Comparison of ENCODE assay signal across 24 mouse cellular contexts in genomic region chr16:95776610-95777363, GRCm38 (mm10).
DNase-seq lines count a peak whose midpoint lies in the region; ATAC-seq and TF ChIP-seq lines count a peak whose summit lies in the region.
"Had no signal": no experiment of that assay in that cellular context is flagged by ENCODE, and none has a peak within 500 bp of the region (broad histone marks: within the 10 kb centered on the region; RNA-seq: fewer than 3 reads in every experiment).

No protein-coding gene starts in this region.

- 76% methylated on average over 10 of the region's 10 CpGs for WGBS in lung, embryonic 14.5 days
- WGBS in midbrain, embryonic 13.5 days: 91% methylated on average over 10 of the region's 10 CpGs

- H3K36me3 ChIP-seq in lung, embryonic 14.5 days (ENCODE audit: insufficient read depth): no peaks in the 10 kb centered on the region
- H3K36me3 ChIP-seq in midbrain, embryonic 13.5 days: no peaks in the 10 kb centered on the region
- H3K36me3 ChIP-seq: forebrain, embryonic 10.5 days; liver, embryonic 13.5 days; midbrain, embryonic 10.5 days; neural tube, embryonic 15.5 days had no signal

- H3K4me1 ChIP-seq in lung, embryonic 14.5 days (ENCODE audit: insufficient read depth): peaks cover 6% of the 10 kb centered on the region; the same call in 1 of the 2 replicates
- no peaks in the 10 kb centered on the region for H3K4me1 ChIP-seq in midbrain, embryonic 13.5 days (replicated peaks)
- H3K4me1 ChIP-seq: midbrain, embryonic 10.5 days; neural tube, embryonic 15.5 days had no signal

- intact Hi-C loops in heart, postnatal 14 days (cut with DNase I): no loop called here

- no peak overlapping the region for H3K9ac ChIP-seq in lung, embryonic 14.5 days
- H3K9ac ChIP-seq in midbrain, embryonic 13.5 days (replicated peaks): no peak overlapping the region
- H3K9ac ChIP-seq: forebrain, postnatal 0 days; hindbrain, embryonic 14.5 days; liver, embryonic 13.5 days; neural tube, embryonic 15.5 days had no signal

- peak overlapping the region; percentile 80; the same call in 1 of the 2 replicates for H3K27ac ChIP-seq in layer of hippocampus, adult 2 months
- H3K27ac ChIP-seq in lung, embryonic 14.5 days (ENCODE audit: low read depth): no peak overlapping the region
- H3K27ac ChIP-seq in midbrain, embryonic 13.5 days: no peak overlapping the region
- H3K27ac ChIP-seq: forebrain, embryonic 10.5 days; heart, adult 2 months; hindbrain, embryonic 14.5 days; liver, embryonic 13.5 days; midbrain, embryonic 10.5 days; neural tube, embryonic 15.5 days had no signal

- peak; percentile 38; the same call in 1 of the 2 replicates for ATAC-seq in lung, embryonic 14.5 days (ENCODE audit: insufficient read depth)
- no peak for ATAC-seq in midbrain, embryonic 13.5 days
- ATAC-seq: forebrain, postnatal 0 days; inflammation-experienced regulatory T-cells, adult 6 months had no signal

- H3K4me2 ChIP-seq in lung, embryonic 14.5 days: no peak overlapping the region
- H3K4me2 ChIP-seq in midbrain, embryonic 13.5 days (replicated peaks): no peak overlapping the region
- H3K4me2 ChIP-seq: hindbrain, embryonic 14.5 days; liver, embryonic 13.5 days; neural tube, embryonic 15.5 days had no signal

- no peaks in the 10 kb centered on the region for H3K9me3 ChIP-seq in lung, embryonic 14.5 days (ENCODE audit: low read depth, low read length)
- H3K9me3 ChIP-seq in midbrain, embryonic 13.5 days: no peaks in the 10 kb centered on the region
- H3K9me3 ChIP-seq: forebrain, embryonic 10.5 days; liver, embryonic 13.5 days; midbrain, embryonic 10.5 days; neural tube, embryonic 15.5 days had no signal

- DNase-seq in layer of hippocampus, adult 2 months (ENCODE audit: low spot score in 2 of 2): no peak
- no peak for DNase-seq in layer of hippocampus, adult 18-20 months (ENCODE audit: low spot score in 2 of 2)
- DNase-seq in R1 (ENCODE audit: low read depth, low spot score): peak; percentile 49
- DNase-seq in lung, embryonic 14.5 days: no peak
- DNase-seq in lung, postnatal 36 days: peak; percentile 80
- DNase-seq in heart, postnatal 14 days: no peak
- DNase-seq: adrenal gland, adult 2 months; cerebellum, adult 11 months; cerebellum, adult 9-11 months; forebrain, postnatal 0 days; gastrocnemius, postnatal 14 days; heart, adult 2 months; heart, postnatal 4 days; kidney, postnatal 25 days; layer of hippocampus, adult 9-11 months; thymus, adult 18-20 months; thymus, postnatal 36 days had no signal

- no peak overlapping the region for H3K4me3 ChIP-seq in layer of hippocampus, adult 2 months
- no peak overlapping the region for H3K4me3 ChIP-seq in lung, embryonic 14.5 days (ENCODE audit: low read depth, low read length)
- H3K4me3 ChIP-seq in midbrain, embryonic 13.5 days (replicated peaks): no peak overlapping the region
- H3K4me3 ChIP-seq: forebrain, embryonic 10.5 days; heart, adult 2 months; liver, embryonic 13.5 days; midbrain, embryonic 10.5 days; neural tube, embryonic 15.5 days had no signal

- H3K27me3 ChIP-seq in lung, embryonic 14.5 days (ENCODE audit: insufficient read depth, low read length): no peaks in the 10 kb centered on the region
- H3K27me3 ChIP-seq in midbrain, embryonic 13.5 days: no peaks in the 10 kb centered on the region
- H3K27me3 ChIP-seq: liver, embryonic 13.5 days; neural tube, embryonic 15.5 days had no signal

- TF ChIP-seq CTCF in layer of hippocampus, adult 2 months (conservative IDR thresholded peaks at IDR 0.05): no peak
- no peak for TF ChIP-seq CTCF in lung, embryonic 14.5 days (IDR thresholded peaks at IDR 0.05; ENCODE audit: low read depth)

Comparison
In these comparisons a context has a peak if more than half of its experiments do, and no peak if none do; other contexts are left out.
1. DNase-seq: peak in R1 (single experiment) and lung, postnatal 36 days (single experiment); none in layer of hippocampus, adult 2 months (0 of 2), layer of hippocampus, adult 18-20 months (0 of 2), lung, embryonic 14.5 days (single experiment) and heart, postnatal 14 days (0 of 2).